Mouse (Mus musculus): ENCODE measurements around the gene Akap14. TPM values are rescaled to one million over a fixed set of nuclear protein-coding genes. Genes with fewer than 3 reads are reported as not detected.

Gene Akap14
- total RNA-seq (2023): under 1 TPM in 1 of 2 experiments, not detected in 1; 0.33 TPM

DNA sequence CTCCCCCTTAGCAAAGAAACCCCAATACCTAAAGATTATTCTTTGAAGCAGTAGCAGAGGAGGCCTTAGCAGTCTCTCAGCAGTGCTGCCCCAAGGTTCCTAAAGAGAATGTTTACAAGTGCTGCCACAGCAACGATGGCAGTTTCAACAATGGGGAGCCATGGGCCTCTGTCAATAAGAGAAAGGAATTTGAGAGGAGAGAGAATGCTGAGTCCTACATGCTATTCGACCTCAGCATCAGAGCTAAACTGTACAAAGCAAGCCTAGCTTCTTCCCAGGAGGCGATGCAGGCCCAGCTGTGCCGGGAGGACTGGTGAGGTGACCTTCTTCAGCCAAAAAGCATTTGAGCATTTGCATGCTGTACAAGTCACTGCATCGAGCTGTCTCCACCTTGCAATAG lies at the start of gene Akap14:
Gene Akap14, minus strand, starts transcription at position 101 of the 400 bp plus-strand sequence.

DNA sequence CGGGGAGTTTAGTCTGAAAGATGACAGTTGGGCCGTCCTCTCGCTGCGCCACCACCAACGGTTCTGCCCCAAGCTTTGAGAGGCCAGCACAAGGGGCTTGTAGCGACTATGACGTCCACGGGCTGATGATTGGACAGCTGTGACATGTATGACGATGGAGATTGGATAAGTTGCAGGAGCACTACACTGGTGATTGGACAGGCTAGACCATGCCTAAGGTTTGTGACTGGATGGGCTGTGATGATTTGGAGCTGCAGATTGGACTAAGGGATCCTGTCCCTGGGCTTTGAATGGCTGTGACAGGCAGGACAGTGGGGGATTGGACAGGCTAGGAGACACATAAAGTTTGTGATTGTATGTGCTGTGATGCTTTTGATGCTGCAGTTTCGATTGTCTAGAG lies 42.3 kb upstream of the Akap14 start, which contains the start of gene Gm9:
Gene Gm9, minus strand, starts transcription at position 101 of the 400 bp plus-strand sequence.

DNA sequence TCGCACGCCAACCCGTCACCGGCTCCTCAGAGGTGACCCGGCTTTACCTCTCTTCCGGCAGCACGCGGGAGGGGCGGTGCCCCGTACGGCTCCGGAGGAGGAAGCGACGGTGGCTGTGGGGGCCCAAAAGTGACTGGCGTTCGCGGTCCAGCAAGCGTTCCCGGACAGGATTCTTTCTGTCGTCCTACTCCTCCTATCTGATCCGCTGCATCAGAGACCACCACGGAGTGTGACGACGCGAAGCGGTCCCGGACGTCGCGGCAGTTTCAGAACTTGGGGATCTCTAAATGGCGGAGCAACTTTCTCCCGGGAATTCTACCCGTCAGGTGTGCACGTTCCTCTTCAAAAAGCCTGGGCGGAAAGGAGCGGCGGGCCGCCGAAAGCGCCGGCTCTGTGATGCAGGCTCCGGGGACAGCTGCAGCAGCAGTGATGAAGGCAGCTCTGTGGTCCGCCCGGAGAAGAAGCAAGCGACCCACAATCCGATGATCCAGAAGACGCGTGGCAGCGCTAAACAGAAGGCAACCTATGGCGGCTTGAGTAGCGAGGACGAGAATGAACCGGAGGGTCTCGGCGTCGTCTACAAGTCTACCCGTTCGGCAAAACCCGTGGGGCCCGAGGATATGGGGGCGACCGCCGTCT lies 22.6 kb upstream of the Akap14 start, which contains the start of the genes Ndufa1 and Rnf113a1:
Gene Ndufa1, minus strand, starts transcription at position 59 of the 639 bp plus-strand sequence.
Gene Rnf113a1, plus strand, starts transcription at position 141 of the 639 bp plus-strand sequence.

DNA sequence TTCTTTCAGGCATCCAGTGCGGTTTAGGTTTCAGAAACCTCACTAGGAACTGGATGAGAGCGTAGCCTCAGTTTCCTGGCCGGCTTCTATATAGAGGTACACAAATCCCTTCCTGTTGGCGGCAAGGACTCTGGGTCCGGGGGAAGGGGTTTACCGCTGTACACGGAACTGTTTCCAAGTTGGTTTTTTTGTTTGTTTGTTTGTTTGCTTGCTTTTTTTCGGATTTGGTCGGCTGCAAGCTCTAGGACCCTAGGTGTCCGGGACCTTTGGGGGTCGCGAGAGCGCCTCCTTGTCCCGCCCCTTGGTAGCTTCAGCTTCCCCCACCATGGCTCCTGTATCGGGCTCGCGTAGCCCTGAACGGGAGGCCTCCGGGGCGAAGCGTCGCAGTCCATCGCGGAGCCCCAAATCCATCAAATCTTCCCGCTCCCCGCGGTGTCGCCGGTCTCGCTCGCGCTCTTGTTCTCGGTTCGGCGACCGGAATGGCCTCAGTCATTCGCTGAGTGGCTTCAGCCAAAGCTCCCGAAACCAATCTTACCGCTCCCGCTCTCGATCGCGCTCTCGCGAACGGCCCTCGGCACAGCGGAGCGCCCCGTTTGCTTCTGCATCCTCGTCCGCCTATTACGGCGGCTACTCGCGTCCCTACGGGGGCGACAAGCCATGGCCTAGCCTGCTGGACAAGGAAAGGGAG lies 41.8 kb downstream of the Akap14 start, which contains the start of gene Nkap:
Gene Nkap, plus strand, starts transcription at position 125 of the 688 bp plus-strand sequence.

DNA sequence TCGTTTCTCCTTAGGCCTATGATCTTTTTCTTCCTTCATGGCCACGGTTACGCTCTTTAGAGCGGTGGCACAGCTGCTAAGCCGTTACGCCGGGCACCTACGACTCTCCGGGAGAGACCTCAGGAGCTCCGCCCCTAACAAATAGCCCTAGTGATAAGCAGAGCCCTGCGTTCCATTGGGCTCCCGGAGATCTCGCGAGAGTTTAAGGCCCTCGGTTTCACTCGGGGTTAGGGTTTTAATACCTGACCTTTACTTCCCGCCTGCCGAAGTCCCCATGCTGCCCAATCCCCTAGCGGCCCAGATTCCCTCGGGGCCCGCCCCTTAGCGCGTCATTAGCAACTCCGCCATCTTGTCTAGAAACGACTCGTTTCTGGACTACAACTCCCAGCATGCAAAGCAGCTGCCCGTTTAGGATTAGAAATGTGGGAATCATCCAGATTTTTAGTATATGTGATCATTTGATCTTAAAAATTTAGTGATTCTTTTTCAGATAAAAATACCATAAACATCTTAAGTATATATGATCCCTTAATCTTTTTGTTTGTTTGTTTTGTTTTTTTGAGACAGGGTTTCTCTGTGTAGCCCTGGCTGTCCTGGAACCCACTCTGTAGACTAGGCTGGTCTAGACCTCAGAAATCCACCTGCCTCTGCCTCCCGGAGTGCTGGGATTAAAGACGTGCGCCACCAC lies 58.3 kb downstream of the Akap14 start, which contains the start of gene Upf3b:
Gene Upf3b, minus strand, starts transcription at position 130 of the 688 bp plus-strand sequence.

Other genes starting within 250 kb of the Akap14 start
- 100 to 1,000 TPM; 162 to 167 TPM for gene Sept6, start 177.0 kb downstream of the Akap14 start, total RNA-seq (2023)
- not detected for gene Sowahd, start 120.0 kb downstream of the Akap14 start, total RNA-seq (2023)
- 1,000 to 10,000 TPM; 1,621 to 1,624 TPM for gene Rpl39, start 83.4 kb downstream of the Akap14 start, total RNA-seq (2023)
- gene Upf3b, start 58.5 kb downstream of the Akap14 start, total RNA-seq (2023): 10 to 100 TPM; 29.2 to 31.6 TPM
- gene Nkap, start 42.0 kb downstream of the Akap14 start, total RNA-seq (2023): 10 to 100 TPM; 14.3 to 19.1 TPM
- 100 to 1,000 TPM in 1 of 2 experiments, 10 to 100 TPM in 1; 83.6 to 118 TPM for gene Ndufa1, start 22.3 kb upstream of the Akap14 start, total RNA-seq (2023)
- gene Rnf113a1, start 22.4 kb upstream of the Akap14 start, total RNA-seq (2023): 1 to 10 TPM; 3.0 to 3.5 TPM
- gene Gm9, start 42.2 kb upstream of the Akap14 start, total RNA-seq (2023): not detected
- not detected for gene Rhox1, start 53.4 kb upstream of the Akap14 start, total RNA-seq (2023)
- gene Rhox2a, start 76.1 kb upstream of the Akap14 start, total RNA-seq (2023): not detected
- gene Rhox3a, start 81.1 kb upstream of the Akap14 start, total RNA-seq (2023): not detected
- gene Rhox4a, start 96.5 kb upstream of the Akap14 start, total RNA-seq (2023): not detected
- gene Rhox3a2, start 211.2 kb upstream of the Akap14 start, total RNA-seq (2023): not detected
- gene Rhox4a2, start 222.0 kb upstream of the Akap14 start, total RNA-seq (2023): not detected
- gene Rhox2b, start 243.2 kb upstream of the Akap14 start, total RNA-seq (2023): not detected

Measured in T-cell, adult 66 days (primary cell).